Mouse (Mus musculus) embryo, embryonic 9.5 days (tissue): ENCODE measurements at regions not wholly inside any gene's neighbourhood (a gene's known extent, or its start where the extent isn't known, plus 50 kb on each side); places are given as distances from the start of the nearest gene placed in this dataset.

Experiments used
- DNase-seq: peaks from one replicate; pipeline ENCODE4 v3.0.0-alpha.2; 2017; ENCODE audit errors: extremely low spot score

DNA sequence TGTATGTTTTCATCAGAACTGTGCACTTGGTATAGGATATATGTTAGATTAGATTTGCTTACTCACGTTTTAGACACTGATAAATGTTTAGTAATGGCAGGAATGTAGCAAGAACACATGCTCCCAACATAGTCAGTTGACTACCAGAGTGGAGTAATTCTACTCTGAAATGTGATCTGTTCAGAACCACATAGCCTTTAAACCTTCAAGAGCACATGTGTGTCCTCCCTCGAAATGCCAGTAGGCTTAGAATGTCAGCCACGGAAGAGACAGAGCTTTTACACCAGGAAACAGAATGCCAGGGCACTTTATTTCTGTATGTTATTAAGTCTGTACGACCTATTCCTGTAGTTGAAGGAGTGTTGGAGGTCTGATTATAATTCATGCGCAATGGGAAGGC lies 51.3 kb upstream of the Cd28 start:
- no peak for DNase-seq

DNA sequence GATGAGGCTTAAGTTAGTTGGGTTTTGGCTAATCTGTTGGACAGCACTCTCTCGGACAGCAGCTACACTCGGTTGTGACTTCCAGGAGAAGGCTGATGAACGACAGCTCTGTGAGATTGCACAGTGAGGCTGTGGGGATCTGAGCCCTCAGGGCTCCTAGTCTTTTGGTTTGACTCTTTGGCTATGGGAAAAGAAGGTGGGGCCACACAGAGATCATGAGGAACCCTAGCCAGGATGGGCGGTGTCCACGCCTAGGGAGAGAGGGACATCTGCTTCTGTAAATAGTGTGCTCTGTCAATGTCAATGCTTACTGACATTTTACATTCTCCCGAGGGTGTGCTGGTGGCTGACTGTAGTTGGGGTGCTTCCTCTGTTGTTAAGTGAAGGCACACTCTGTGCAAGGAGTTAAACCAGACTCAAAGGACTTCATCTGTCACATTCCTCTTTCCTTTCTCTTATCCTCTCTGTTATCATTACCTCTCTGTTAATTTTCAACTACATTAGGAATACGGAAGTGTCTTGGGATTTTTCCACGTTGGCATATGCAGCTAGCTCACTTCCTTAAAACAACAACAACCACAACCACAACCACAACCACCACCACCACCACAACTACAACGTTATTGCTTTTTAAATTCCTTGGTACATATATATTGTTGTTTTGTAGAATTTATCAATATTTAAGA lies 54.2 kb upstream of the Cd28 start:
- no peak for DNase-seq

- no peak for DNase-seq
Measured at GRCm38 (mm10) chr1:60661857-60662256, 54.7 kb upstream of the Cd28 start.

DNA sequence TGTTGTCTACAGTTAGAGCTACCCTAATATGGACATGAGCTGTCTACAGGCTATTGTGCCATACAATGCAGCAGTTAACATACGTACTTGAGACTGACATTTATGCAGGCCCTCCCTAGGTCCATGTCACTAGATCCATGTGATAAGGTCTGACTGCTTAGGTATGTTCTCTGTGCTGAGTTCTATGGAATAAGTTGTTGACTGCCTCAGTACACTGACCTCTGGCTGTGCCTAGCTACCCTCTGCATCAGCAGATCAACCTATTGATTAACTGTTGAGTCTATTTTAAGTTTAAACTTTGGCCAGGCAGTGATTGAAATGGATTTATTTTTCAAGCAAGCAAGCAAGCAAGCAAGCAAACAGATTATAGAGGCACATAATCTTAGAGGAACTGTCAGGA lies 57.0 kb upstream of the Cd28 start:
- DNase-seq: no peak

DNA sequence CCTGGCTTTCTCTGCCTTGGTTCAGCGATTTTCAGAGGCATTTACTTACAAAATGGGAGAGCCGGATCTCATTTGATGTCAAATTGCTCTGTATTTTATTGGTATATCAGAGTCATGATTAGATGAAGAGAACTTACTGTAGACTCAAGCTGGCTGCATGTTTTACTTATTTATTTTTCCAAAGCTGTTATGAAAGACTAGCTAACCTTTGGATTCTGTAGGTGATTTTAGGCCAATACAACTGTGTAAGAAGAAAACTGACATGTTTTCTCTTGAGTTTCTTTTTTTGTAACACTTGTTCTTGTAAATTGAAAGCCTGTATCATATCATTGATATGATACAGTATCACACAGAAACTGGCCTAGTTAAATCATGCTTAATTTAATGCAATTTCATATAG lies 57.6 kb upstream of the Cd28 start:
- DNase-seq: no peak

DNA sequence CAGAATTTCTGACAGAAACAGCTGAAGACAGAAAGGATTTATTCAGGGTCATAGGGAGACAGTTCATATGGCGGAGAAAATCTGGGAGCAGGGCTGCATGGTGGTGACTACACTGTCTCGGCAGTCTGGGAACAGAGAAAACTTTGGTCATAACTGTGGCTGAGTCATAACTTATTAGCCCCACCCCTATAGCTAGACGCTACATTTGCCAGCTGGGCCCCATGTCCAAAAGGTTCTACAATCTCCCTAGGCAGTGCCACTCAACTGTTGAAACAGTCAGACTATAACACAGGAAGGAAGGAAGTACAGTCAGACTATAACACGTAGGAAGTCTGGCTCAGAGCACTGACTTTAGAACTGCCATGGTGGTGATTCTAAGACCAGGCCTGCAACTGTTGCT lies 58.2 kb upstream of the Cd28 start:
- no peak for DNase-seq

DNA sequence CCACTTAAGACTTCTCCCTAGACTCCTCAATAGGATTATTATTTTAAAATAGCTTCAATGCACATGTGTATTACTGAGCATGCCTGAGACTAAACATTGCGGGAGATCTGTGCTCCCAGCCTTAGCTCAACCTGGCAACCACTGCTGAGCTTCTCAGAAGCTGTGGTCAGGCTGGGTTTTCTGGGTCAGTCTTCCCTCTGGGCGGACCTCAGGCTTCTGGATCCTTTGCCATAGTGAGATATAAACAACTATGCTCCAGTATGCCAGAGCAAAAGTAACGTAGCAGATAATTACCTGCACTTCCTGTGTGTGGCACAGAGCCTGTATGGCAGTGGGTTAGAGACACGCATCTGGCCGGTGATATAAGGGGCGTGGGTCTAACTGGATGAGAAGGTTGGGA lies 59.1 kb upstream of the Cd28 start:
- DNase-seq: no peak

DNA sequence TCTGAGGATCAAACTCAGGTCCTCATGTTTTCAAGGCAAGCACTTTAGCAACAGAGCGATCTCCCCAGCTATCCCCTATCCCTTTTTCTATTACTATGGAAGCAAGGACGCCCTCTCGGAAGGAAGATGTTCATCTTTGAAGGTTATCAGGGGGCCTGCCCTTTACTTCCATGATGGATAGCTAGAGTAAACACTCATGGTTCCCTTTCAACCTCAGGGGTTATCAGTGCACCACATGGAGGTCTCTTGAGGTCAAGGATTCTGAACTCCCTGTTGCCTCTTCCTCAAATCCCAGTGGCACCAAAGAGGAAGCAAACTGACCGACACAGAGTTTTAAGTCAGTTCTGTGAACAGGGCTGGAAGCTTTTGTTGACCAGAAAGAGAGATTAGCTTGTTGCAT lies 59.6 kb upstream of the Cd28 start:
- DNase-seq: no peak

GRCm38 (mm10) chr1:60655691-60656595 lies 60.7 kb upstream of the Cd28 start:
- DNase-seq: no peak

DNA sequence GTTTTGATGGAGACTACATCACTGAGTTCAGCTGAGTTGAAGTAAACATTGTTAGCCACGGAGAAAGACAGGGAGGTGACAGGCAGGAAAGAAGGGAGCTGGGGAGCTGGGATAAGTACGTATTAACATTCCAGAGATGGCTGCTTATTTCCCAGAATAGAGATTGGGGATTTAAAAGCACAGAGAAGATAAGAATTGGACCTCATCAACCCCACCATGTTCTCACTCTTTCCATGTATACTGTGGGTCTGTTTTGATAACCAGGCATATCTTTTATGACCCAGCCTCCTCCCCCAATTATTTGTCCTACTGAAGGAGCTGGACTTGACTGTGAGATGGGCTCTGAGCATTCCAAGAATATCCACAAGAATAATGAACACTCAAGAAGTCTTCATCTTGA lies 61.4 kb upstream of the Cd28 start:
- DNase-seq: no peak

DNA sequence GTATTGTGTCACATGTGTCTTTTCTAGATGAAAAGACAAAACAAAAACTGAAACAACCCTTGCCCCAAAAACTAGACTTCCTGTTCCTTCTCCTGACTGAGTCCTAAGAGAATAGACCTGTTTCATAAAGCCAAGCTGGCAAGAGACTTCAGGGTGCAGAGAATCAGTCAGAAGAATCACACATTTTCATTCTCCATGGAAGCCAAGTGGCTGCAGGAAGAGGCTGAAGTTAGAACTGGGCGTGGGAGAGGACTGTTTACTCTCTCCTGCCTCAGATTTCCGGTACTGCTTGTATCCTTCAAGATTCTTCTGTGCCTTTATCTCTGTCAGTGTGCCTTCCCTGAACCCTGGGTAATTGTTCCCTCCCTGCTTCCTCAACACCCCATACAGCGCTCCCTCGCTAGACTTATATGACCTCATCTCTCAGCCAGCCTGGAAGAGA lies 64.0 kb upstream of the Cd28 start:
- DNase-seq: no peak

GRCm38 (mm10) chr1:60650158-60650557 lies 66.4 kb upstream of the Cd28 start:
- DNase-seq: no peak

- no peak for DNase-seq
Measured at GRCm38 (mm10) chr1:60649303-60649850, 67.2 kb upstream of the Cd28 start.

GRCm38 (mm10) chr1:60646828-60647227 lies 69.8 kb upstream of the Cd28 start:
- DNase-seq: no peak

GRCm38 (mm10) chr1:60646174-60646573 lies 70.4 kb upstream of the Cd28 start:
- DNase-seq: no peak

DNA sequence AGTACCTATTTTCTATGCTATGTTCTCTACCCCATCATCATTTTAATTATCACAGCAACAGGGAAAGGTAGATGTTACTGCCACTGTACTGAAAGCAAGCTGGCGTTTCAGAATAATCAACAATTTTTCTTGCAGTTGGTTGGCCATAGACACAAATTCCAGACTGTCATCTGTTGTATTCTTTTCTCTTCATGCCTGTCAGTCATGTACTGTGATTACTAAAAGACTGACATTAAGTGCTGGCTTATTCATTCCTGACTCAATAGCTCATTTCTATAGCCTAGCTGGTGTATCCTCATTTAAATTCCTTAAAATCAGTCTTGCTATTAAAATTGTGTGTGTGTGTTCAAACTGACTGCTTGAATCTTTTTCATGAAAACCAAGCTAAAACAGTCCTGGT lies 71.4 kb upstream of the Cd28 start:
- DNase-seq: no peak

GRCm38 (mm10) chr1:60642761-60643160 lies 73.8 kb upstream of the Cd28 start:
- DNase-seq: no peak

GRCm38 (mm10) chr1:60642175-60642574 lies 74.4 kb upstream of the Cd28 start:
- DNase-seq: no peak

- DNase-seq: no peak
Measured at GRCm38 (mm10) chr1:60641324-60641764, 74.4 kb upstream of the Raph1 start.

GRCm38 (mm10) chr1:60639536-60639935 lies 72.6 kb upstream of the Raph1 start:
- no peak for DNase-seq

DNA sequence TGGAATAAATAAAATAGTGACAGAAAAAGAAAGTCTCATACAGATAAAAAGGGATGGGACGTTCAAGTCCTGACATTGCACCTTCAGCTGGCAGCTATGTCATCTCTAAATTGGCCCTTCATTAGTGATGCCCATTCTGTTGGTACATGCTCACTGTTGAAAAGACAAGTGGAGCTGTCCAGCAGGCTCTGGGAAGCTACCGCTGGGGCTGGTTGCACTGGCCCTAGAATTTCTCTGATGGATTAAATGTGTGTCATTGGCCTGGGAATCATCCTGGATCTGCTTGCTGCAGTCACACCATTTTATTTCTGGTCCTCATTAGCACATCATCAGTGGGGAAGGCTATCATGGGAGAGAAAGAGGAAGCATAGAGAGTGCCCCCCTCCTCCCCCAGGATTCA lies 72.2 kb upstream of the Raph1 start:
- no peak for DNase-seq

DNA sequence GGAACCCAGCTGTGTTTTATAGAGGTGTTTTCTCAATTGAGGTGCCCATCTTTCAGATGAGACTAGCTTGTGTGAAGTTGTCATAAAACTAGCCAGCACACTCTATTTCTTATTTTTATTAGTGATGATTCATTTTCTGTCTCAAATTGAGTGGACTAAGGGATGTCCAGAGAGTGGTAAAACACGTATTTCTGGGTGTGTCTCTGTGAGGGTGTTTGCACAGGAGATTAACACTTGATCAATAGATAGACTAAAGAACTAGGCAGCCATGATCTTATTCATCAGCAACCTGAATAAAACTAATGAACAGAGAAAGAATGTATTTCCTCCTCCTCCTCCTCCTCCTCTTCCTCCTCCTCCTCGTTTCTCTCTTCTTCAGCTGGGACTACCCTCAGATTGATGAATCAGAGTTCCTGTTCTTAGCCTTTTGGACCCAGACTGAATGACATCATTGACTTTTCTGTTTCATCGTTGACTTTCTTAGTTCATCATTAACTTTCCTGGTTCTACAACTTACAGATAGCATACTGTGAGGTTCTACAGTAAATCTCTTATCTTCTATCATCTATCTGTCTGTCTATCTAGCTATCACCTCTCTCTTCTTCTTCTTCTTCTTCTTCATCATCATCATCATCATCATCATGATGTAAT lies 70.0 kb upstream of the Raph1 start:
- no peak for DNase-seq
